Mouse (Mus musculus): ENCODE data around the gene Spag4.
A peak's percentile ranks its signal among the peaks of the same experiment; 100 is the strongest.
"Not testable (repeated sequence)": the region's sequence is repeated elsewhere in the genome, so short reads cannot be mapped to it uniquely, and the experiment has no call there.

Spag4 gene

DNA sequence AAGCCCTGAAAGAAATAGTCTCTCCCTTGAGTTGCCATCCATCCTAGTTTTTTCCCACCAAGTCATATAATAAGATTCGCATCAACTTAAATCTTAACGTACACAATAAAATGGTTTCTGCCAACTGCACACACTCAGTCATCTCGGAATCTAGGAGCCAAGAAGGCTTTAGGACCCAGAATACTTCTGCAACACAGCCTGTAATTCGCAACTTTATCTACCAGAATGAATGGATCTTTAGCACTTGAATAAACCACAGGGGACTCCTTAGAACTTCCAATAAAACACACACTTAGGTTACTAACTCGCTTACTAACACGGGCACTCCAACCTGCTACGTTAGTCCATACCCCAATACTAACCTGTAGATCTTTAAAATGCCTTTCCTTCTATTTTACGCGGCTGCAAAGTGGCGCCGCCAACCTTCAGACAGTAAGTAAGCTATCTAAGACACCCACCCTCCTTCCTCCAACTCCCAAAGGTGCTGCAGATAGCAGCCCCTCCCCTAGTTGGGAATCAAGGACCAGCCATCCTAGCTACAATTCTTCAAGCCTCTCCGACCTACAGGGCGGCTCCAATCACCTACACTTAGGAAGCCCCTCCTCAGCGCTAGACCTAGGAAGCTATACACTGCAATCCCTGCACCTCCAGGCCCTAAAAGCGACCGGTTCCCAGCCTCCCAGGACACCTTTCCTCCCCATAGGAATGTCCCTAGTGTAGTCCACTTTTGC lies 45.8 kb downstream of the Spag4 start:
- DNase-seq (ENCODE audit: low spot score), result peak; percentile 10

DNA sequence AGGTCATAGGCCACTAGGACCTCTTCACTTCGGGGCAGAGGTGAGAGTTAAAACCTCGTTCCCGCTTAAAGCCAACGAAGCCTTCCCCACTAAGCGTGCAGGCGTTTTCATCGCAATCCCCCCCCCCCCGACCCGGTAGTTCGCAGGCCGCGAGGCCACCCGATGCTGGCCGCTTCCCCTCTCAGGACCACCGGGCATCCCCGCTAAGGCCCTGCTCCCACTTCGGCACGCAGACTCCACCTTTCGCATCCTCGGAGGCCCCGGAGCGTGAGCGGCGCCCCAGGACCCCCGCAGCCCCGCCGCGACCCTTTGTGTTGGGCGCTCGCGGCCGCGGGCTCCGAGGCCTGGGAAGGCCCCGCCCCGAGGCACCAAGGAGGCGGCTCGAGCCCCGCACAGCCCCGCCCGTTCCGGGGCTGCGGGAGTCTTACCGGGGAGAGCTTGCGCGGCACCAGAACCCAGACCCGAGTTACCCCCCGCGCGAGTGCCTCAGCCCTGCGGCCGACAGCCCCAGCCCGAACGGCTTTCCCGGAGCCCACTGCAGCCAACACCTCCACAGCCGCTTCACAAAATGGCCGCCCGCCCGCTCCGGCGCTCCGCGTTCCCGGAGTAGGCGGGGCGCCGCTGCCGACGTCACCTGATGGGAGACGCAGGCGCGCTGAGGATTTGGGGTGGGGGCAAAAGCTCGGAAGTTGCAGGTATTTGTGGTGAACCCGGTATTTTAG lies 46.5 kb downstream of the Spag4 start, which contains the start of the genes Cpne1 and Rbm12:
Gene Cpne1 (minus strand): TSS at position 608 of the 722 bp plus-strand sequence.
Gene Rbm12 (minus strand): TSS at position 621 of the 722 bp plus-strand sequence.
- DNase-seq (ENCODE audit: low spot score), result peak; percentile 94

DNA sequence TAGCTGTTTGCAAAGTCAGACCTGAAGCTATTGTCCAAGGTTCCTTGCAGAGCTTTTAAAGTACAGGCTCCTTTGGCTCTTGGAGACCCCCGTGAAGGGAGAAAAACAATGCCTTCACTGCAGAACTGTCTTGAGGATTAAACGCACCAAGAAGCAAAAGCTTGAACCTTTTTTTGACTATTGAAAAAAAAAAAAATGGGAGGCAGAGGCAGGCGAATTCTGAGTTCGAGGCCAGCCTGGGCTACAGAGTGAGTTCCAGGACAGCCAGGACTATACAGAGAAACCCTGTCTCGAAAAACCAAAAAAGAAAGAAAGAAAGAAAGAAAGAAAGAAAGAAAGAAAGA lies 47.1 kb downstream of the Spag4 start:
- DNase-seq (ENCODE audit: low spot score), result not testable (repeated sequence)

DNA sequence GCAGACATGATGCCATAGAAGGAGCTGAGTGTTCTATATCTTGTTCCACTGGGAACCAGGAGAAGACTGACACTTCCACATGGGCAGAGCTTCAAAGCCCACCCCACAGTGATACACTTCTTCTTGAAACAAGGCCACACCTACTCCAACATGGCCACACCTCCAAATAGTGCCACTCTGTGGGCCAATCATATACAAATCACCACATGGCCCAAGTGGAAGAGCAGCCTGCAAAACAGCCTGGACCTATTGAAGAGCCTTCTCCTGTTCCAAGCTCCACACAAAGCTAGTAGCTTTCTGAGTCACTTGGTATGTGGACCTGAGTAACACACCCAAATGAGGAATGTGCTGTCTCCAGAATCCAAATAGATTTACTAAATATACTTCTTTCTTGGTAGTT lies 54.6 kb downstream of the Spag4 start:
- no peak for DNase-seq (ENCODE audit: low spot score)
